Mouse (Mus musculus): ENCODE data around the gene Cox7a2l. TPM values are rescaled to one million over a fixed set of nuclear protein-coding genes. Genes with fewer than 3 reads are reported as not detected.

Cox7a2l gene
- polyA plus RNA-seq, 1 experiment from 2014 or later: 179 TPM

Other genes with a start within 250 kb of the Cox7a2l start
- 31.7 and 33.9 TPM in 2 replicates for gene Eml4, start 166.4 kb downstream of the Cox7a2l start, polyA plus RNA-seq (2015; fragmentation: Nextera tagmentation; extraction: Ambion mirVana)
- gene Kcng3, start 114.6 kb upstream of the Cox7a2l start, polyA plus RNA-seq (2015; fragmentation: Nextera tagmentation; extraction: Ambion mirVana): 0.07 and 0.14 TPM in 2 replicates
- 38.2 and 39.6 TPM in 2 replicates for gene Mta3, start 188.8 kb upstream of the Cox7a2l start, polyA plus RNA-seq (2015; fragmentation: Nextera tagmentation; extraction: Ambion mirVana)